ENCODE assay signal across 14 mouse cellular contexts in the genomic region with DNA sequence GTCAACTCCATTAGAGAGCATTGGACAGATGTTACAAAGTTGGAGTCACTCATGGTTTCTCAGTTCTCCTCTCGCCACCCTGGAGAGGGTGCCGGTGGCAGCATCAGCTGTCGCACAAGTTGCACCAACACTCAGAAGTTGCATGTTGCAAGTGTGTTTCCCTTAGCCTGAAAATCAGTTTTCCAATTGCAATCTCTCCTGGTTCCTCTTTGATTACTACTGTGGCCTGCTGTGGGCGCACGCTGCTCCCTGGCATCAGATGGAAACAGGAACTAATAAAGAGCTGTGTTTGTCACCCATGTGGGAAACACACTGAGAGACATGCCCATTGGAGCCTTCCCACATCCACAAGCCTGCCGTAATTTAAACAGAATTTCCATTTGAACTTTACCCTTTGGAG.
"Had no signal": no experiment of that assay in that cellular context is flagged by ENCODE, and none has a peak within 500 bp of the region (broad histone marks: within the 10 kb centered on the region; RNA-seq: fewer than 3 reads in every experiment).

No protein-coding gene starts in this region.

- H3K9me3 ChIP-seq: liver, embryonic 13.5 days; midbrain, embryonic 12.5 days; midbrain, embryonic 15.5 days; stomach, embryonic 15.5 days had no signal

- H3K4me1 ChIP-seq: midbrain, embryonic 12.5 days; midbrain, embryonic 15.5 days; stomach, embryonic 15.5 days had no signal

- H3K9ac ChIP-seq: liver, embryonic 13.5 days; midbrain, embryonic 12.5 days; midbrain, embryonic 15.5 days; stomach, embryonic 15.5 days had no signal

- ATAC-seq: midbrain, embryonic 15.5 days had no signal

- H3K4me2 ChIP-seq: liver, embryonic 13.5 days; midbrain, embryonic 12.5 days; midbrain, embryonic 15.5 days; stomach, embryonic 15.5 days had no signal

- H3K36me3 ChIP-seq: stomach, embryonic 15.5 days had no signal

- H3K4me3 ChIP-seq: layer of hippocampus, adult 2 months; liver, embryonic 13.5 days; midbrain, embryonic 12.5 days; midbrain, embryonic 15.5 days; stomach, embryonic 15.5 days had no signal

- H3K27ac ChIP-seq: kidney, postnatal 0 days; layer of hippocampus, adult 2 months; liver, embryonic 13.5 days; midbrain, embryonic 12.5 days; midbrain, embryonic 15.5 days; stomach, embryonic 15.5 days had no signal

- DNase-seq: kidney, adult 18-20 months; kidney, postnatal 25 days; layer of hippocampus, adult 9-11 months; liver, embryonic 13.5 days; lung, adult 2 months; retina, postnatal 1 day; right cerebral cortex, postnatal 25 days; spleen, adult 18-20 months; thymus, postnatal 25 days had no signal

- H3K27me3 ChIP-seq: liver, embryonic 13.5 days; midbrain, embryonic 12.5 days; midbrain, embryonic 15.5 days; stomach, embryonic 15.5 days had no signal
